Mouse (Mus musculus) small intestine, adult 2 months (tissue): ENCODE data around the gene Chd1l.

Experiments
- CTCF ChIP-seq: fragments of 200-500 bp; IDR thresholded peaks from 2 replicates; pipeline ENCODE4 v1.5.1; 2012; ENCODE audit warnings: low read depth, mild to moderate bottlenecking, control low read depth, inconsistent platforms, low read length, moderate library complexity, mixed read lengths; ENCODE audit not compliant: insufficient replicate concordance, insufficient read length; ENCODE audit errors: extremely low read depth
- POLR2A ChIP-seq: fragments of 200-500 bp; IDR thresholded peaks from 2 replicates; pipeline ENCODE4 v1.6.1; 2012; ENCODE audit warnings: low read depth, mild to moderate bottlenecking, control low read depth, inconsistent platforms, low read length, moderate library complexity

DNA sequence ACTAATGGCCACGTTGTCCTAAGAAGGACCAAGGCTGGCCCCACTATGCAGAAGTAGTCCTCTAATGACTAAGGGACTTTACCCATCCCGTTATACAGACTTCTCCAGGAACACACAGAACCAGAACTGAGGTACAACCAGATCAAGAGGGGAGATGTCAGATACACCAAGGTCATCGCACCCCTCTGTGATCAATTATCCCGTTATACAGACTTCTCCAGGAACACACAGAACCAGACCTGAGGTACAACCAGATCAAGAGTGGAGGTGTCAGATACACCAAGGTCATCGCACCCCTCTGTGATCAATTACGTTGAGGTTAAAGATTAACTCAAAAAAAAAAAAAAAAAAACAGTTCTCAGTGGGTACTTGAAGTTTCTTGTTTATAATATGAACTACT, 1.0 kb upstream of the Chd1l start:
- TF ChIP-seq CTCF (no peak), POLR2A (no peak)
